Mouse (Mus musculus) midbrain, embryonic 13.5 days (tissue): ENCODE results near the gene Elovl2. TPM values are rescaled to one million over a fixed set of nuclear protein-coding genes. Genes with fewer than 3 reads are reported as not detected.
A peak's percentile ranks its signal among the peaks of the same experiment; 100 is the strongest.
"Not testable (repeated sequence)": the region's sequence is repeated elsewhere in the genome, so short reads cannot be mapped to it uniquely, and the experiment has no call there.

Experiments
- ATAC-seq: fragments of 200-750 bp; cut with Nextera tagmentation; 2 replicates; pipeline ENCODE4 v1.8.0; 2017; ENCODE audit warnings: mild to moderate bottlenecking, moderate TSS enrichment, moderate library complexity
- H3K27ac ChIP-seq: fragments of 300-500 bp; sonication (generic); 2 replicates; pipeline ENCODE4 v1.5.1; 2015; ENCODE audit warnings: inconsistent platforms, mild to moderate bottlenecking, moderate library complexity
- H3K27me3 ChIP-seq: fragments of 300-500 bp; sonication (generic); 2 replicates; pipeline ENCODE4 v1.6.1; 2015; ENCODE audit warnings: mild to moderate bottlenecking, inconsistent platforms
- H3K36me3 ChIP-seq: fragments of 300-500 bp; sonication (generic); 2 replicates; pipeline ENCODE4 v1.6.1; 2015; ENCODE audit warnings: mild to moderate bottlenecking, inconsistent platforms
- H3K4me1 ChIP-seq: fragments of 300-500 bp; sonication (generic); replicated peaks from 2 replicates; pipeline ENCODE4 v1.6.1; 2015; ENCODE audit warnings: inconsistent platforms
- H3K4me2 ChIP-seq: fragments of 300-500 bp; sonication (generic); replicated peaks from 2 replicates; pipeline ENCODE4 v1.6.1; 2015; ENCODE audit warnings: moderate library complexity, mild to moderate bottlenecking, inconsistent platforms
- H3K4me3 ChIP-seq: fragments of 300-500 bp; sonication (generic); replicated peaks from 2 replicates; pipeline ENCODE4 v1.5.1; 2015; ENCODE audit warnings: mild to moderate bottlenecking, inconsistent platforms
- H3K9ac ChIP-seq: fragments of 300-500 bp; sonication (generic); replicated peaks from 2 replicates; pipeline ENCODE4 v1.6.1; 2015; ENCODE audit warnings: mild to moderate bottlenecking, inconsistent platforms
- H3K9me3 ChIP-seq: fragments of 300-500 bp; sonication (generic); 2 replicates; pipeline ENCODE4 v1.6.1; 2016; ENCODE audit warnings: mild to moderate bottlenecking, inconsistent platforms
- WGBS: fragments of 180-500 bp; shearing (Covaris S2); methylation state at CpG from one replicate; pipeline ENCODE4 v1.1.7; 2015; 5-methylcytosine and 5-hydroxymethylcytosine counted together
- polyA plus RNA-seq: library from polyadenylated mRNA; unstranded; fragments of >200 nt; fragmentation: Nextera tagmentation; extraction: Ambion mirVana; gene quantifications from 2 replicates; pipeline ENCODE4 v1.2.1, GENCODE M21; 2015

Elovl2 gene
- polyA plus RNA-seq, result 42.7 and 43.6 TPM in 2 replicates

DNA sequence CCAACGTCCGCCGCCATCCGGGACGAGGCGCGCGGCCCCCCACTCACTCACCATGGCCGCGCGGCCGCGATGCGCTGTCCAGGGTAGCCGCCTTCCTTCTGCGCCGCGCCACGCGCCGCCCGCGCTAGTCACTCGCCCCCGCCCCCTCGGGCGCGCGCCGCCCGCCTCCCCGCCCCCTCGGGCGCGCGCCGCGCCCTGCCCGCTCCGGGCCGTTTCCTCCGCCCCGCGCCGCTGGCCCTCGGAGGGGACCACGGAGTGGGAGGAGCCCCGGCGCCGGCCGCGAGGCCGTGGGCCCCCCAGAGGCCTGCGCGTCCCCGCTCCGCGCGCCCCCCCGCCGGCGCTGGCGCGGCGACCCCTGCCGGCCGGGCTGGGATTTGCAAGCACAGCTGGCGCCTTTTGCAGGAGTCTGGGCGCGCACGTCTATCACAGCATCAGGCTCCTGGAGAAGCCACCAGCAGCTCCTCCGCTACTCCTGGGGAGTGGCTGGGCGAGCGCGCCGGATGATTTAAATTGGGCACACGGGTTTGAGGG lies at the start of gene Elovl2:
Gene Elovl2 (minus strand): TSS at position 102 of the 531 bp plus-strand sequence.
- peak within 1 kb of the TSS; percentile 87 for H3K9ac ChIP-seq
- H3K4me1 ChIP-seq, result peaks cover 21% of the 10 kb centered on the region
- H3K4me2 ChIP-seq, result peak within 1 kb of the TSS; percentile 52
- H3K4me3 ChIP-seq, result peak within 1 kb of the TSS; percentile 75
- 2% methylated on average over 36 of the region's 77 CpGs for WGBS
- peak within 1 kb of the TSS; percentile 77 for H3K27ac ChIP-seq
- H3K27me3 ChIP-seq, result no peaks in the 10 kb centered on the region
- peaks cover 19% of the 10 kb centered on the region; the same call in 1 of the 2 replicates for H3K9me3 ChIP-seq
- H3K36me3 ChIP-seq, result 0 out of 2 replicates have a peak, but pooled peaks cover 3% of the 10 kb centered on the region
- ATAC-seq, result peak; percentile 98

- no peak overlapping the region for H3K9ac ChIP-seq
- WGBS, result 29% methylated on average over 7 of the region's 7 CpGs
- ATAC-seq, result 0 out of 2 replicates have a peak, but pooled peaks have one; percentile 45
- H3K9me3 ChIP-seq, result peaks cover 3% of the 10 kb centered on the region; the same call in 1 of the 2 replicates
- H3K4me3 ChIP-seq, result no peak overlapping the region
- peaks cover 5% of the 10 kb centered on the region for H3K36me3 ChIP-seq
- no peak overlapping the region for H3K4me2 ChIP-seq
- H3K27ac ChIP-seq, result no peak overlapping the region
- no peaks in the 10 kb centered on the region for H3K27me3 ChIP-seq
- peaks cover 5% of the 10 kb centered on the region for H3K4me1 ChIP-seq
These were observed 47.7 kb upstream of the Elovl2 start for GRCm38 (mm10) chr13:41267827-41268408.

- H3K9ac ChIP-seq, result no peak overlapping the region
- H3K27me3 ChIP-seq, result no peaks in the 10 kb centered on the region
- H3K4me1 ChIP-seq, result peaks cover 5% of the 10 kb centered on the region
- WGBS, result 88% methylated on average over 5 of the region's 5 CpGs
- no peak overlapping the region for H3K4me2 ChIP-seq
- no peak for ATAC-seq
- peaks cover 3% of the 10 kb centered on the region; the same call in 1 of the 2 replicates for H3K9me3 ChIP-seq
- H3K36me3 ChIP-seq, result peaks cover 3% of the 10 kb centered on the region; the same call in 1 of the 2 replicates
- H3K27ac ChIP-seq, result no peak overlapping the region
- H3K4me3 ChIP-seq, result no peak overlapping the region
These were observed 43.2 kb upstream of the Elovl2 start for GRCm38 (mm10) chr13:41263304-41264006.

GRCm38 (mm10) chr13:41261617-41262016 lies 41.4 kb upstream of the Elovl2 start:
- H3K9me3 ChIP-seq, H3K36me3 ChIP-seq, H3K4me1 ChIP-seq, H3K4me3 ChIP-seq, H3K27ac ChIP-seq, H3K27me3 ChIP-seq, H3K4me2 ChIP-seq, ATAC-seq, H3K9ac ChIP-seq: not testable (repeated sequence)
- 98% methylated on average over 8 of the region's 8 CpGs for WGBS

- Histone ChIP-seq H3K4me1 (no peaks in the 10 kb centered on the region), H3K4me2 (no peak overlapping the region), H3K4me3 (no peak overlapping the region), H3K9ac (no peak overlapping the region), H3K36me3 (no peaks in the 10 kb centered on the region), H3K27ac (no peak overlapping the region), H3K27me3 (no peaks in the 10 kb centered on the region), H3K9me3 (no peaks in the 10 kb centered on the region)
- no peak for ATAC-seq
- 80% methylated on average over 4 of the region's 4 CpGs for WGBS
These were observed 37.6 kb upstream of the Elovl2 start for GRCm38 (mm10) chr13:41257851-41258250.

GRCm38 (mm10) chr13:41256962-41257361 lies 36.8 kb upstream of the Elovl2 start:
- no peak for ATAC-seq
- Histone ChIP-seq H3K4me3 (no peak overlapping the region), H3K9me3 (no peaks in the 10 kb centered on the region), H3K27ac (no peak overlapping the region), H3K9ac (no peak overlapping the region), H3K4me1 (0 out of 2 replicates have a peak, but pooled peaks cover 4% of the 10 kb centered on the region), H3K36me3 (no peaks in the 10 kb centered on the region), H3K4me2 (no peak overlapping the region), H3K27me3 (no peaks in the 10 kb centered on the region)
- WGBS, result 92% methylated on average over 3 of the region's 3 CpGs

DNA sequence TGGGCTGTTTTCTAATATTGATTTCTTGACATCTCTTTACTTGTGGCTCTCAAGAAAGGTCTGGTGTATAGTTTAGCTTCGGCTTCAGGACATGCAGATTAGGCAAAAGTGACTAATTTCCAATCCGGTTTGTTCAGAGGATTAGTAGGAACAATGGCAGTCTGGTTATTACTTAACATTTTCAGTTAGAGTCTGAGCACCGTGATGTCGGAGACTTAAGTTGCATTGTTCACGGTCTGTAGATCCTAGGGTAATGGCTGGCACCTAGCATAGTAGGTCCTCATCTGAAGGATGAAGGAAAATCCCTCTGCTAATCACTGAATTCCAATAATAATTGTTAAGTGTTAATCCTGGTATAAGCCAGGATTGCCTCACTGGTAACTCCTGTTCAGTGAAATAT lies 35.9 kb upstream of the Elovl2 start:
- Histone ChIP-seq H3K4me3 (no peak overlapping the region), H3K4me1 (peaks cover 11% of the 10 kb centered on the region), H3K9ac (no peak overlapping the region), H3K27me3 (no peaks in the 10 kb centered on the region), H3K4me2 (no peak overlapping the region), H3K36me3 (no peaks in the 10 kb centered on the region), H3K9me3 (no peaks in the 10 kb centered on the region), H3K27ac (no peak overlapping the region)
- WGBS, result 53% methylated on average over 5 of the region's 5 CpGs
- ATAC-seq, result no peak

DNA sequence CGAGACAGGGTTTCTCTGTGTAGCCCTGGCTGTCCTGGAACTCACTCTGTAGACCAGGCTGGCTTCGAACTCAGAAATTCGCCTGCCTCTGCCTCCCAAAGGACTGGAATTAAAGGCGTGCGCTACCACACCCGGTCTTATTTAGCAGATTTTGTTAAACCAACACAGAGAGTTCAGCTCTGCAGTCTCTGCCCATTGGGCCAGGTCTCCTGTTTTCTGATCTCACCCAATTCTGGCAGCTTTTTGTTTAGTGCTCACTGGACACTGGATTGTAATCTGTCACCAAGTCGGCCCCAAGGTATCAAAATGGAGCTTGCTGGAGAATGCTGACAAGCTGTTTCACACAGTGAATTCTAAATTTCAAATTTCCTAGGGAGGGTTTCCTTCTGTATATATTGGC lies 32.5 kb upstream of the Elovl2 start:
- ATAC-seq, result no peak
- Histone ChIP-seq H3K27me3 (no peaks in the 10 kb centered on the region), H3K9me3 (no peaks in the 10 kb centered on the region), H3K4me1 (peaks cover 23% of the 10 kb centered on the region), H3K36me3 (no peaks in the 10 kb centered on the region), H3K4me3 (no peak overlapping the region), H3K27ac (no peak overlapping the region), H3K9ac (no peak overlapping the region), H3K4me2 (no peak overlapping the region)
- 91% methylated on average over 7 of the region's 7 CpGs for WGBS

- no peak for ATAC-seq
- Histone ChIP-seq H3K36me3 (no peaks in the 10 kb centered on the region), H3K4me3 (no peak overlapping the region), H3K27ac (no peak overlapping the region), H3K9me3 (no peaks in the 10 kb centered on the region), H3K9ac (no peak overlapping the region), H3K4me1 (peaks cover 23% of the 10 kb centered on the region), H3K27me3 (no peaks in the 10 kb centered on the region), H3K4me2 (no peak overlapping the region)
- WGBS, result 93% methylated on average over 6 of the region's 6 CpGs
These were observed 31.9 kb upstream of the Elovl2 start for GRCm38 (mm10) chr13:41252141-41252540.

GRCm38 (mm10) chr13:41251667-41252066 lies 31.5 kb upstream of the Elovl2 start:
- Histone ChIP-seq H3K4me2 (no peak overlapping the region), H3K4me3 (no peak overlapping the region), H3K9me3 (no peaks in the 10 kb centered on the region), H3K27ac (no peak overlapping the region), H3K9ac (no peak overlapping the region), H3K27me3 (0 out of 2 replicates have a peak, but pooled peaks cover 2% of the 10 kb centered on the region), H3K36me3 (no peaks in the 10 kb centered on the region), H3K4me1 (peaks cover 23% of the 10 kb centered on the region)
- no peak for ATAC-seq
- 84% methylated on average over 5 of the region's 5 CpGs for WGBS

GRCm38 (mm10) chr13:41251232-41251631 lies 31.0 kb upstream of the Elovl2 start:
- 96% methylated on average over 5 of the region's 5 CpGs for WGBS
- not testable (repeated sequence) for H3K27me3 ChIP-seq, H3K36me3 ChIP-seq, H3K4me3 ChIP-seq, H3K9me3 ChIP-seq, H3K9ac ChIP-seq, ATAC-seq, H3K27ac ChIP-seq
- H3K4me2 ChIP-seq, result peak overlapping the region; percentile 68; the same call in 1 of the 2 replicates
- H3K4me1 ChIP-seq, result peaks cover 23% of the 10 kb centered on the region

DNA sequence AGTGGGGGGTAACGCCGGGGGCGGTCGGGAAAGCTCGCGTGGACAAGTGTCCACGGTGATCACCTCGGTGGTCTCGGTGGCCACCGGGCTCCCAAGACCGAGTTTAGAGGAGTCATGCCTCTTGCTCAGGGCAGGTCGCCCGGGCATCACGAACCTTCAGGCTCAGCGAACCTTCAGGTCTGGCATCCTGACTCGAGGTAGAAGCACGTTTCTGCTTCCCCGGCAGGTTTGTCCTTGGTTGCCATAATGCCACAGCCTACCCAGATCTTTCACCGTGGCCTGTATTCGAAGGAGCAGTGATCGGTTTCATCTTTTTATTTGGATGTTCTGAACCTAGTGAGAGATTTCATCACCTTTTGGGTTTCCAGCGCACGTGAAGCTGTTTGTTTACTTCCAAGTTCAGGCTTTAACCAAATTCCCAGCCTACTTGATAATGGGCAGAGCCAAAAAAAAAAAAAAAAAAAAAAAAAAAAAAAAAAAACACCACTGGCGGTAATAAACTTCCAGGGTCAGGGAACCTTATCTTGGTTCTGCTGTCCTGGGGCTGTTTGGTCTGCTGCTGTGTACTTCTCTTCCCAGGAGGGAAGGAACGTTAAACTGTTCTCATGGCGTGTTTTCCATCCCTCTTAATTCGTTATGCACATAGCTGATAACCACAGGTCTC lies 30.2 kb upstream of the Elovl2 start:
- peak overlapping the region; percentile 90 for H3K27ac ChIP-seq
- H3K36me3 ChIP-seq, result no peaks in the 10 kb centered on the region
- H3K4me1 ChIP-seq, result peaks cover 23% of the 10 kb centered on the region
- H3K4me2 ChIP-seq, result peak overlapping the region; percentile 68
- peak overlapping the region; percentile 79 for H3K4me3 ChIP-seq
- peak overlapping the region; percentile 84 for H3K9ac ChIP-seq
- H3K9me3 ChIP-seq, result no peaks in the 10 kb centered on the region
- WGBS, result 3% methylated on average over 27 of the region's 27 CpGs
- 0 out of 2 replicates have a peak, but pooled peaks cover 3% of the 10 kb centered on the region for H3K27me3 ChIP-seq
- no peak for ATAC-seq
